Mouse (Mus musculus): ENCODE data around the gene AI481877. TPM values are rescaled to one million over a fixed set of nuclear protein-coding genes. Genes with fewer than 3 reads are reported as not detected.

The AI481877 gene
- polyA plus RNA-seq, 1 experiment: not detected

DNA sequence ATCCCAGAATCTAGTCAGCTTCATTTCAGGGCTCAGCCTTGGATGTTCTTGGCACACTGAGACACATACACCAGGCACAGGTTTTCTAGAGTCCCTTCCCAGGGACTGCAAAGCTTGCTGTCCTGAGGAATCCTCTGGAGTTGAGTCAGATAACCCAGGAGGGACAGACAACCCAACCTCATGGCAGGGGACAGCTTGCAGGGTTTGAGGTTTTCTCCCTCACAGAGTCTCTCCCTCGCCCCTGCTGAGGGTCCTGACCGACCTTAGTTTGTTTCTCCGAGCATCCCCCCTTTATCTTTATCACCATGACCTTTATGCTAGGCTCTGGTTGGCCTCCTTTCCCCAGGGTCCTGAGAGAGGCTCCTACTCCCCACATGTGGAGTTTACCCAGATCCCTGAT lies 101.3 kb downstream of the AI481877 start:
- Histone ChIP-seq H3K4me1 (ENCODE audit: control insufficient read depth, insufficient read depth, low read length) (peaks cover 6% of the 10 kb centered on the region; the same call in 1 of the 2 replicates), H3K4me3 (ENCODE audit: insufficient read depth, low read length) (no peak overlapping the region), H3K27ac (ENCODE audit: insufficient read depth, low read length) (no peak overlapping the region)
- TF ChIP-seq CTCF (IDR thresholded peaks at IDR 0.05; ENCODE audit: extremely low read depth, insufficient read depth, low read length): no peak
- no peak for TF ChIP-seq POLR2A (IDR thresholded peaks at IDR 0.05; ENCODE audit: extremely low read depth, insufficient read depth, low read length)

DNA sequence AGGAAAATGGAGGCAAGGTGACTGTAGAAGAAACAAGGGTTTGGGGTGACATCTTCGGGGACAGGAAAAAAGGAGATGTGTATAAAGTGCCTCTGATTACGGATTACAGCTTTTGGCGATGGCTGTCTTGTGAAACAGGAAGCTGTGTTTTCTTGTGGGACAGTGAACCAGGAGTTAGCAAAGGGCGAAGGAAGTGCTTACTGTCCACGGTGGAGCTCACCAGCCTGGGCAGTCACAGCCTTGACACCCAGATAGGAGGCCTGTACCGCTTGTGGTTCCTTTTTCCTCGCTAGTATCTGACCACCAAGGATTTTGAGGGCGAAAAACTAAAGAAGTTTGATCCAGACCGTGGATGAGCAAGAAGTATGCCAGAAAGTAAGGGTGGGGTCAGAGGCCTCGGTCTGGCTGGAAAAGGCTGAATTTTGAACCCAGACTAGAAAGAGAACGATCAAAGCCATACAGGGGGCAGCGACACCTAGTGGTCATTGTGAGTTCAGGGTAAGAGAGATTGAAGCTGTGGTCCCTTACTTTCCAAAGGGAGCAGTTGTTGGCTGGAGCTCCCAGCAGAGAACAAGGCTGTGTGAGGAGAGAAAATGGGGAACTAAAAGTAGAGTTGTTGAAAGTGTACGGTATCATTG lies 102.2 kb downstream of the AI481877 start:
- Histone ChIP-seq H3K4me3 (ENCODE audit: insufficient read depth, low read length) (peak overlapping the region; percentile 76; the same call in 1 of the 2 replicates), H3K27ac (ENCODE audit: insufficient read depth, low read length) (no peak overlapping the region), H3K4me1 (ENCODE audit: control insufficient read depth, insufficient read depth, low read length) (peaks cover 6% of the 10 kb centered on the region; the same call in 1 of the 2 replicates)
- no peak for TF ChIP-seq POLR2A (IDR thresholded peaks at IDR 0.05; ENCODE audit: extremely low read depth, insufficient read depth, low read length)
- peak; percentile 62 for TF ChIP-seq CTCF (IDR thresholded peaks at IDR 0.05; ENCODE audit: extremely low read depth, insufficient read depth, low read length)

DNA sequence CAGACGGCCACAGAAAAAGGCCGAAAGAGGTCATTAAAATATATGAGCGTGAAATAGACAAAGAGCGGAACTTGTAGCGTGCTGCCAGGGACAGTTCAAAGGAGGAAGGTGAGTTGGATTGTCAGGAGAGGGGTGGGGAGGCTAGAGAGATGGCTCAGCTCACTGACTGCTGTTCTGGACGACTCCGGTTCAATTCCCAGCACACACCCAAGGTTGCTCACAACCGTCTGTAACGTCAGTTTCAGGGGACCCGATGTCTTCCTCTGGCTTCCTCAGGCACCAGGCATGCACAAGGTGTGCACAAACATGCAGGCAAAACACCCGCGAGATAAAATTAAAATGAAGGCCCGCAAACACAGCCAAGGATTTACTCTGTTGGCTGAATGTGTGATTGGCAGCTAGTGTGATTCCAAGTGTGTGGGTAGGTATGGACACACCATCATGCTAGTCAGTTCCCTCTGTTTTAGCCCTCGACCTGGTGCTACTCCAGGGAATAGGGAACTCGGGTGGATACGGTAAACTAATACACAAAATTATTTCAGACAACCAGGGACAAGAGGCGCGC lies 102.9 kb downstream of the AI481877 start:
- TF ChIP-seq CTCF (IDR thresholded peaks at IDR 0.05; ENCODE audit: extremely low read depth, insufficient read depth, low read length): no peak
- no peak for TF ChIP-seq POLR2A (IDR thresholded peaks at IDR 0.05; ENCODE audit: extremely low read depth, insufficient read depth, low read length)
- H3K4me1 ChIP-seq (ENCODE audit: control insufficient read depth, insufficient read depth, low read length): peaks cover 6% of the 10 kb centered on the region; the same call in 1 of the 2 replicates
- no peak overlapping the region for H3K27ac ChIP-seq (ENCODE audit: insufficient read depth, low read length)
- H3K4me3 ChIP-seq (ENCODE audit: insufficient read depth, low read length): peak overlapping the region; percentile 76

DNA sequence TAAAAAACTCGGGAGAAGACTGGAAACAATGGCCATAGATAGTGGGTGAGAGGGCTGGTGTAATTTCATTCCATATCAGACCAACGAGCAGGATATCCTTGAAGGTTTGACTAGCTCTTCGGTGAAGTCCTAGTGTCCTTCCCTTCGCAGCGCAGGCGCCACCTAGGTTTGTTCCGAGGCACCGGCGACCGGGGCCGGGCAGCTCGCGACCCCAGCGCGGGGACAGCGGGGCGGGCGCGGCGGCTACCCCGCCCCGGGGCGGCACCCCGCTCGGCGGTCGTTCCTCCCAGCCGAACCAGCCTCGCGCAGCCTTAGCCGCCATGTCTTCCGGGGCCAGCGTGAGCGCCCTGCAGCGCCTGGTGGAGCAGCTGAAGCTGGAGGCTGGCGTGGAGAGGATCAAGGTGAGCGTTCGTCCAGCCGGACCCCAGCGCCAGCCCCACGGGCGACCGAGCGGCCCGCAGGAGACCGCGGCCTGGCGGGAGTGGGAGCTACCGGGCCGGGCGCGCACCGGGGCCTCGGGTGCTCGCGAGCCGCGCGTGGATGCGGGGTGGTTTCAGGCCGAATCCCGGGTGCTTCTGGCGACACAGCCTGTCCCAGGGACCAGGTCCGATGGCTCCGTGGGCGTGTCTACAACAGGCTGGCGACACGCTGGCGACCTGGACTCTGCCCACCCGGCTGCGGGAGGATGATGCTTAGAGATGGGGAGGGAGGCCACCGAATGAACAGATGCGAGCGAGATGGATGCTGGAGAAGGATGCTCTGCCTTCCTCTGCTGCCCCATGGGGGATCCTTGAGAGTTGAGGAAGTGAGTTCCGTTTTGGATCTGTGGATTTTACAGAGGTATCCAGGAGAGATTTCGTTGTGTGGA lies 103.6 kb downstream of the AI481877 start, which contains the start of gene Gng10:
Gene Gng10, plus strand, starts transcription at position 171 of the 868 bp plus-strand sequence.
- TF ChIP-seq CTCF (IDR thresholded peaks at IDR 0.05; ENCODE audit: extremely low read depth, insufficient read depth, low read length) (no peak), POLR2A (IDR thresholded peaks at IDR 0.05; ENCODE audit: extremely low read depth, insufficient read depth, low read length) (peak; percentile 34; the same call in 1 of the 2 replicates)
- H3K4me3 ChIP-seq (ENCODE audit: insufficient read depth, low read length): peak within 1 kb of the TSS; percentile 76
- H3K27ac ChIP-seq (ENCODE audit: insufficient read depth, low read length): peak within 1 kb of the TSS; percentile 89
- peaks cover 6% of the 10 kb centered on the region; the same call in 1 of the 2 replicates for H3K4me1 ChIP-seq (ENCODE audit: control insufficient read depth, insufficient read depth, low read length)

DNA sequence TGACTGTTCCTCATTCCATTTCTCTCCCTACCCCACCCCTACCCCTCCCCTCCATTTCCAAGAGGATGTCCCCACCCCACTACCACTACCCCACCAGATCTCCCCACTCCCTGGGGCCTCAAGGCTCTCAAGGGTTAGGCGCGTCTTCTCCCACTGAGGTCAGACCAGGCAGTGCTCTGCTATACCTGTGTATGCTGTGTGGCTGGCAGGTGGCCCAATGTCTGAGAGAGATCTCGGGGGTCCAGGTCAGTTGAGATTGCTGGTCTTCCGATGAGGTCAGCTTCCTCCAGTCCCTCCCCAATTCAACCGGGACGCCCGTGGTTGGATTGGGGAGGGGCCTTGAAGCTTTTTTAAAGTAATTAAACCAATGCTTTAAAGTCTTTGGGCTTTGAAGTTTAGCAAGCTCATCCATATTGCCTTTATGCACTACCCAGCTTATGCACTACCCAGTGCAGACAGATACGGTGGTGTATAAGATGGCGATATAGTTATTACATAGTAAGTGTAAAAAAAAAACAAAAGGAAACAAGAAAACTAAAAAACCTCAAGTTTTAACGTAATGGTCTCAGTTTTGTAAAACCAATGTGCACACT lies 104.4 kb downstream of the AI481877 start:
- no peak overlapping the region for H3K27ac ChIP-seq (ENCODE audit: insufficient read depth, low read length)
- no peak for TF ChIP-seq CTCF (IDR thresholded peaks at IDR 0.05; ENCODE audit: extremely low read depth, insufficient read depth, low read length)
- no peak for TF ChIP-seq POLR2A (IDR thresholded peaks at IDR 0.05; ENCODE audit: extremely low read depth, insufficient read depth, low read length)
- peak overlapping the region; percentile 76 for H3K4me3 ChIP-seq (ENCODE audit: insufficient read depth, low read length)
- peaks cover 6% of the 10 kb centered on the region; the same call in 1 of the 2 replicates for H3K4me1 ChIP-seq (ENCODE audit: control insufficient read depth, insufficient read depth, low read length)

DNA sequence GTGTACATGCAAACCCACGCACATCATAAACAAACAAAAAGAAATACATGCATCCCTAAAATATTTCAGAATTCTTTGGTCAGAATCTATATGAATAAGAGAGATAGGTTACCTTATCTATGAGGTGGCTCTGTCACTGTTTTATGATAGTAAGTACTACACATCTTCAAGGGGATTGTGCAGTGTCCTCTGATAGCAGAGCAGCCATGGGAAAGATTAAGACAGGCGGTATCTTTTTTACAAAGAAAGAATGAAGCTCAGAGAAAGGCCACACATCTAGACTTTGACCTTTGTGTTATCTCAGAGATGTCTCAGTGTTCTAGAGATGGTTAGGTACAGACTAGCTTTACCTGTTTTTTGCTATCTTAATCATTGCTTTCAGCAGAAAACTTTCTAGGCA lies 121.9 kb downstream of the AI481877 start:
- Histone ChIP-seq H3K27ac (ENCODE audit: insufficient read depth, low read length) (no peak overlapping the region), H3K4me3 (ENCODE audit: insufficient read depth, low read length) (no peak overlapping the region), H3K4me1 (ENCODE audit: control insufficient read depth, insufficient read depth, low read length) (no peaks in the 10 kb centered on the region)
- TF ChIP-seq CTCF (IDR thresholded peaks at IDR 0.05; ENCODE audit: extremely low read depth, insufficient read depth, low read length): no peak
- no peak for TF ChIP-seq POLR2A (IDR thresholded peaks at IDR 0.05; ENCODE audit: extremely low read depth, insufficient read depth, low read length)

DNA sequence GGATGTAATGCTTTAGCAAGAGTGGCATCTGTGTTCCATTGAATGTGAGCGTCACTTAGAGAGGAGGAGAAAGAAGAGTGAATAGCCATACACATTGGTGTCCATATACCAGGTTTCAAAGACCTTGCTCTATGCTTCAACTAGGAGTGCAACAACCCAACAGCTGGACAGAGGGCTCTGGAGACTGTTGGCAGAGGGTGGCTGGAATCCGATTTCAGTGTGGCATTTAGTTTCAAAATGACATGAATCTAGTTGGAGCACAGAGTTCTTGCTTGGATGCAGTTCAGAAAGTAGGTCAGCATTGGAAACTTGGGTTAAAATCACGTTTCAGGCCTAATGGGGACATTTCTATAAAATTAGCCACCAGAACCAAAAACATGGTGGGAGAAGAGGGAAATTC lies 123.6 kb downstream of the AI481877 start:
- Histone ChIP-seq H3K4me1 (ENCODE audit: control insufficient read depth, insufficient read depth, low read length) (no peaks in the 10 kb centered on the region), H3K4me3 (ENCODE audit: insufficient read depth, low read length) (no peak overlapping the region)

DNA sequence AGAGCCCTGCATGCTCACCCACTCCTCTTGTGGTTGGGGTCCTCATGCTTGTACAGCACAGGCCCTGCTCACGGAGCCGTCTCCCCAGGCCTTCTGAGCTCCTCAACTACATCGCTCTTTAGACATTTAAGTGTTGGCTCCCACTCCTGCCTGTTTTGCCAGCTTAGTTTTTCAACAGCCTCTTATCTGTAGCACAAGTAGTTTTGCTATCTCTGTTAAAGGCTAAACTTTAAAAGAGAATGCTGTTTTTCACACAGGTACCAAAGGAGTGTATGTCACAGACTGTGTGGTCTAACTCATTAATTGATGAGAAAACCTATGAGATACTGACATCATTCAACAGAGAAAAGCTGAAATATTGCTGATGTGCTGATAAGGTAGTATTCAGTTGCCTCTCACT lies 127.3 kb downstream of the AI481877 start:
- TF ChIP-seq POLR2A (IDR thresholded peaks at IDR 0.05; ENCODE audit: extremely low read depth, insufficient read depth, low read length): no peak
- TF ChIP-seq CTCF (IDR thresholded peaks at IDR 0.05; ENCODE audit: extremely low read depth, insufficient read depth, low read length): no peak
- Histone ChIP-seq H3K4me3 (ENCODE audit: insufficient read depth, low read length) (no peak overlapping the region), H3K4me1 (ENCODE audit: control insufficient read depth, insufficient read depth, low read length) (peaks cover 2% of the 10 kb centered on the region)

More for the DNA sequence above, 123.6 kb downstream of the AI481877 start:
- TF ChIP-seq CTCF (IDR thresholded peaks at IDR 0.05; ENCODE audit: extremely low read depth, insufficient read depth, low read length) (no peak), POLR2A (IDR thresholded peaks at IDR 0.05; ENCODE audit: extremely low read depth, insufficient read depth, low read length) (no peak)
- H3K27ac ChIP-seq (ENCODE audit: insufficient read depth, low read length): no peak overlapping the region

DNA sequence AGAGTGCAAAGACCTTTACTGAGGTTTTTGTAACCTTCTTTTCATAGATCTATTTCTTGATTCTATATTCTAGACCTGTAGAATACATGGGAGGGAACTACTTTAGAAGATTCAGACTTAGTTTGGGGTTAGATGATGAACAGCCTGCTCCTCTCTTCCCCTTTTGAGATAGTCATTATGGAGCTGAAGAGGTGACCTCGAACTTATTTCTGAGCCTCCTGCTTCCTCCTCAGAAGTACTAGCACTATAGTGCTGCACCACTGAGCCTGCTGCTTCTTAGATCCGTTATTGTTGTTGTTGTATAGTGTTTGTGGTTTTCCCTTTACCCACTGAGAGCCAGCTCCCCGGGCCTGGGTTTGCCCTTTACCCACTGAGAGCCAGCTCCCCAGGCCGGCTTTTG lies 129.1 kb downstream of the AI481877 start:
- no peak overlapping the region for H3K4me3 ChIP-seq (ENCODE audit: insufficient read depth, low read length)
- H3K4me1 ChIP-seq (ENCODE audit: control insufficient read depth, insufficient read depth, low read length): peaks cover 7% of the 10 kb centered on the region
- TF ChIP-seq POLR2A (IDR thresholded peaks at IDR 0.05; ENCODE audit: extremely low read depth, insufficient read depth, low read length) (no peak), CTCF (IDR thresholded peaks at IDR 0.05; ENCODE audit: extremely low read depth, insufficient read depth, low read length) (no peak)
- no peak overlapping the region for H3K27ac ChIP-seq (ENCODE audit: insufficient read depth, low read length)

More for the DNA sequence above, 127.3 kb downstream of the AI481877 start:
- H3K27ac ChIP-seq (ENCODE audit: insufficient read depth, low read length): no peak overlapping the region
